Mouse (Mus musculus) limb, embryonic 11.5 days (tissue): ENCODE results near the gene Jazf1. TPM values are rescaled to one million over a fixed set of nuclear protein-coding genes. Genes with fewer than 3 reads are reported as not detected.

Source experiments
- ATAC-seq: fragments of 200-750 bp; cut with Nextera tagmentation; 2 replicates; pipeline ENCODE4 v1.8.0; 2017; ENCODE audit warnings: low read depth; ENCODE audit not compliant: insufficient number of reproducible peaks, low FRiP score, low TSS enrichment
- DNase-seq: peaks from one replicate; pipeline ENCODE4 v3.0.0-alpha.2; 2015; ENCODE audit warnings: low spot score
- H3K27ac ChIP-seq: fragments of 300-500 bp; sonication (generic); replicated peaks from 2 replicates; pipeline ENCODE4 v1.5.1; 2014; ENCODE audit warnings: low read depth, mild to moderate bottlenecking, low read length
- H3K27me3 ChIP-seq: fragments of 300-500 bp; sonication (generic); 2 replicates; pipeline ENCODE4 v1.6.1; 2014; ENCODE audit warnings: mild to moderate bottlenecking, low read length, mixed read lengths; ENCODE audit not compliant: control insufficient read depth, insufficient read depth
- H3K36me3 ChIP-seq: fragments of 300-500 bp; sonication (generic); 2 replicates; pipeline ENCODE4 v1.6.1; 2014; ENCODE audit warnings: mild to moderate bottlenecking, low read length, moderate library complexity, mixed read lengths; ENCODE audit not compliant: control insufficient read depth, insufficient read depth
- H3K4me1 ChIP-seq: fragments of 300-500 bp; sonication (generic); 2 replicates; pipeline ENCODE4 v1.6.1; 2014; ENCODE audit warnings: low read length, mixed read lengths; ENCODE audit not compliant: control insufficient read depth, insufficient read depth
- H3K4me2 ChIP-seq: fragments of 300-500 bp; sonication (generic); 2 replicates; pipeline ENCODE4 v1.6.1; 2014; ENCODE audit warnings: low read depth, mild to moderate bottlenecking, moderate library complexity; ENCODE audit not compliant: severe bottlenecking
- H3K4me3 ChIP-seq: fragments of 300-500 bp; sonication (generic); 2 replicates; pipeline ENCODE4 v1.5.1; 2014; ENCODE audit warnings: low read depth, low read length
- H3K9ac ChIP-seq: fragments of 300-500 bp; sonication (generic); 2 replicates; pipeline ENCODE4 v1.6.1; 2014; ENCODE audit warnings: mild to moderate bottlenecking, low read length
- H3K9me3 ChIP-seq: fragments of 300-500 bp; sonication (generic); 2 replicates; pipeline ENCODE4 v1.6.1; 2016; ENCODE audit warnings: low read length; ENCODE audit not compliant: control insufficient read depth
- WGBS: fragments of 180-500 bp; shearing (Covaris S2); extraction: QIAGEN DNeasy Blood & Tissue Kit; methylation state at CpG from one replicate; pipeline ENCODE4 v1.1.7; 2014; 5-methylcytosine and 5-hydroxymethylcytosine counted together
- polyA plus RNA-seq: library from polyadenylated mRNA; unstranded; fragments of >200 nt; fragmentation: Nextera tagmentation; extraction: Ambion mirVana; gene quantifications from 2 replicates; pipeline ENCODE4 v1.2.1, GENCODE M21; 2014

The Jazf1 gene
- polyA plus RNA-seq, 1 experiment from 2014 or later: 6.5 TPM

- H3K9ac ChIP-seq: no peak overlapping the region
- no peaks in the 10 kb centered on the region for H3K36me3 ChIP-seq
- peaks cover 17% of the 10 kb centered on the region for H3K4me1 ChIP-seq
- H3K4me2 ChIP-seq: no peak overlapping the region
- H3K9me3 ChIP-seq: no peaks in the 10 kb centered on the region
- no peaks in the 10 kb centered on the region for H3K27me3 ChIP-seq
- 6% methylated on average over 4 of the region's 4 CpGs for WGBS
- no peak overlapping the region for H3K27ac ChIP-seq
- no peak for ATAC-seq
- peak; percentile 92 for DNase-seq
- H3K4me3 ChIP-seq: no peak overlapping the region
Measured at GRCm38 (mm10) chr6:52957730-52958129, 110.7 kb downstream of the Jazf1 start.

GRCm38 (mm10) chr6:52956131-52956530, 112.3 kb downstream of the Jazf1 start:
- H3K27ac ChIP-seq: 0 out of 2 replicates have a peak overlapping the region, but pooled peaks have one; percentile 25
- H3K4me3 ChIP-seq: no peak overlapping the region
- ATAC-seq (no peak), DNase-seq (no peak)
- no peaks in the 10 kb centered on the region for H3K36me3 ChIP-seq
- no peak overlapping the region for H3K4me2 ChIP-seq
- H3K27me3 ChIP-seq: no peaks in the 10 kb centered on the region
- no peak overlapping the region for H3K9ac ChIP-seq
- H3K9me3 ChIP-seq: no peaks in the 10 kb centered on the region
- peaks cover 20% of the 10 kb centered on the region for H3K4me1 ChIP-seq
- WGBS: 67% methylated on average over 2 of the region's 2 CpGs

- WGBS: 84% methylated on average over 2 of the region's 2 CpGs
- no peaks in the 10 kb centered on the region for H3K27me3 ChIP-seq
- DNase-seq (no peak), ATAC-seq (no peak)
- H3K9ac ChIP-seq: no peak overlapping the region
- H3K4me2 ChIP-seq: no peak overlapping the region
- no peaks in the 10 kb centered on the region for H3K36me3 ChIP-seq
- H3K4me3 ChIP-seq: no peak overlapping the region
- no peaks in the 10 kb centered on the region for H3K9me3 ChIP-seq
- H3K27ac ChIP-seq: no peak overlapping the region; the same call in 1 of the 2 replicates
- peaks cover 20% of the 10 kb centered on the region for H3K4me1 ChIP-seq
Measured at GRCm38 (mm10) chr6:52955304-52955703, 113.1 kb downstream of the Jazf1 start.

GRCm38 (mm10) chr6:52954861-52955260, 113.6 kb downstream of the Jazf1 start:
- 90% methylated on average over 3 of the region's 3 CpGs for WGBS
- Histone ChIP-seq H3K4me3 (no peak overlapping the region), H3K9ac (no peak overlapping the region), H3K4me2 (no peak overlapping the region), H3K27me3 (no peaks in the 10 kb centered on the region), H3K36me3 (no peaks in the 10 kb centered on the region), H3K4me1 (peaks cover 20% of the 10 kb centered on the region), H3K9me3 (no peaks in the 10 kb centered on the region), H3K27ac (no peak overlapping the region)
- ATAC-seq (no peak), DNase-seq (no peak)

GRCm38 (mm10) chr6:52954441-52954840, 114.0 kb downstream of the Jazf1 start:
- H3K27me3 ChIP-seq: no peaks in the 10 kb centered on the region
- DNase-seq (peak; percentile 21), ATAC-seq (no peak)
- H3K9ac ChIP-seq: no peak overlapping the region
- 68% methylated on average over 9 of the region's 9 CpGs for WGBS
- H3K27ac ChIP-seq: no peak overlapping the region
- peaks cover 20% of the 10 kb centered on the region for H3K4me1 ChIP-seq
- no peaks in the 10 kb centered on the region for H3K36me3 ChIP-seq
- no peak overlapping the region for H3K4me2 ChIP-seq
- no peak overlapping the region for H3K4me3 ChIP-seq
- no peaks in the 10 kb centered on the region for H3K9me3 ChIP-seq

GRCm38 (mm10) chr6:52952526-52952900, 115.9 kb downstream of the Jazf1 start:
- WGBS: 65% methylated on average over 8 of the region's 8 CpGs
- no peaks in the 10 kb centered on the region for H3K36me3 ChIP-seq
- ATAC-seq (no peak), DNase-seq (peak; percentile 26)
- no peak overlapping the region for H3K4me2 ChIP-seq
- H3K9ac ChIP-seq: no peak overlapping the region
- peaks cover 22% of the 10 kb centered on the region for H3K4me1 ChIP-seq
- H3K4me3 ChIP-seq: no peak overlapping the region
- H3K9me3 ChIP-seq: no peaks in the 10 kb centered on the region
- no peaks in the 10 kb centered on the region for H3K27me3 ChIP-seq
- peak overlapping the region; percentile 71; the same call in 1 of the 2 replicates for H3K27ac ChIP-seq

- H3K9ac ChIP-seq: no peak overlapping the region
- no peak overlapping the region for H3K4me3 ChIP-seq
- peak; percentile 76 for ATAC-seq
- no peaks in the 10 kb centered on the region for H3K27me3 ChIP-seq
- peaks cover 24% of the 10 kb centered on the region for H3K4me1 ChIP-seq
- no peaks in the 10 kb centered on the region for H3K36me3 ChIP-seq
- H3K9me3 ChIP-seq: no peaks in the 10 kb centered on the region
- DNase-seq: peak; percentile 70
- no peak overlapping the region for H3K4me2 ChIP-seq
- WGBS: 44% methylated on average over 7 of the region's 7 CpGs
- peak overlapping the region; percentile 71 for H3K27ac ChIP-seq
Measured at GRCm38 (mm10) chr6:52951871-52952525, 116.4 kb downstream of the Jazf1 start.

- Histone ChIP-seq H3K4me3 (no peak overlapping the region), H3K4me1 (peaks cover 27% of the 10 kb centered on the region), H3K27me3 (no peaks in the 10 kb centered on the region), H3K9ac (no peak overlapping the region), H3K27ac (peak overlapping the region; percentile 51), H3K36me3 (no peaks in the 10 kb centered on the region), H3K9me3 (no peaks in the 10 kb centered on the region), H3K4me2 (no peak overlapping the region)
- DNase-seq (peak; percentile 23), ATAC-seq (no peak)
- WGBS: 54% methylated on average over 5 of the region's 5 CpGs
Measured at GRCm38 (mm10) chr6:52950371-52950770, 118.1 kb downstream of the Jazf1 start.

GRCm38 (mm10) chr6:52942534-52942933, 125.9 kb downstream of the Jazf1 start:
- DNase-seq (no peak), ATAC-seq (no peak)
- no peaks in the 10 kb centered on the region for H3K36me3 ChIP-seq
- no peak overlapping the region for H3K27ac ChIP-seq
- H3K4me3 ChIP-seq: no peak overlapping the region
- no peaks in the 10 kb centered on the region for H3K9me3 ChIP-seq
- H3K27me3 ChIP-seq: no peaks in the 10 kb centered on the region
- no peak overlapping the region for H3K9ac ChIP-seq
- no peak overlapping the region for H3K4me2 ChIP-seq
- 41% methylated on average over 5 of the region's 5 CpGs for WGBS
- peaks cover 24% of the 10 kb centered on the region for H3K4me1 ChIP-seq
